Mouse (Mus musculus) embryonic facial prominence, embryonic 14.5 days (tissue): ENCODE data around the gene Nfkbia. TPM values are rescaled to one million over a fixed set of nuclear protein-coding genes. Genes with fewer than 3 reads are reported as not detected.
A peak's percentile ranks its signal among the peaks of the same experiment; 100 is the strongest.

Experiments
- ATAC-seq: fragments of 200-750 bp; cut with Nextera tagmentation; 2 replicates; pipeline ENCODE4 v1.8.0; 2017; ENCODE audit warnings: low read depth, moderate number of reproducible peaks, moderate TSS enrichment
- DNase-seq: peaks from one replicate; pipeline ENCODE4 v3.0.0-alpha.2; 2015; ENCODE audit warnings: low spot score
- H3K27ac ChIP-seq: fragments of 300-500 bp; sonication (generic); replicated peaks from 2 replicates; pipeline ENCODE4 v1.5.1; 2014; ENCODE audit warnings: low read depth, mild to moderate bottlenecking, low read length, moderate library complexity
- H3K27me3 ChIP-seq: fragments of 300-500 bp; sonication (generic); replicated peaks from 2 replicates; pipeline ENCODE4 v1.6.1; 2014; ENCODE audit warnings: low read length; ENCODE audit not compliant: control insufficient read depth, insufficient read depth
- H3K36me3 ChIP-seq: fragments of 300-500 bp; sonication (generic); 2 replicates; pipeline ENCODE4 v1.6.1; 2014; ENCODE audit warnings: low read length, mixed read lengths; ENCODE audit not compliant: control insufficient read depth, insufficient read depth
- H3K4me1 ChIP-seq: fragments of 300-500 bp; sonication (generic); 2 replicates; pipeline ENCODE4 v1.6.1; 2014; ENCODE audit warnings: antibody characterized with exemption, low read length; ENCODE audit not compliant: control insufficient read depth, insufficient read depth
- H3K4me2 ChIP-seq: fragments of 300-500 bp; sonication (generic); 2 replicates; pipeline ENCODE4 v1.6.1; 2014; ENCODE audit warnings: low read depth, mild to moderate bottlenecking, low read length, moderate library complexity, mixed read lengths
- H3K4me3 ChIP-seq: fragments of 300-500 bp; sonication (generic); 2 replicates; pipeline ENCODE4 v1.5.1; 2014; ENCODE audit warnings: low read depth, mild to moderate bottlenecking, low read length
- H3K9ac ChIP-seq: fragments of 300-500 bp; sonication (generic); 2 replicates; pipeline ENCODE4 v1.6.1; 2014; ENCODE audit warnings: low read depth, mild to moderate bottlenecking, low read length, moderate library complexity, mixed read lengths
- H3K9me3 ChIP-seq: fragments of 300-500 bp; sonication (generic); 2 replicates; pipeline ENCODE4 v1.6.1; 2016; ENCODE audit warnings: low read length; ENCODE audit not compliant: control insufficient read depth
- WGBS: fragments of 180-500 bp; shearing (Covaris S2); extraction: QIAGEN DNeasy Blood & Tissue Kit; methylation state at CpG from one replicate; pipeline ENCODE4 v1.1.7; 2014; 5-methylcytosine and 5-hydroxymethylcytosine counted together
- polyA plus RNA-seq: library from polyadenylated mRNA; unstranded; fragments of >200 nt; fragmentation: Nextera tagmentation; extraction: Ambion mirVana; gene quantifications from 2 replicates; pipeline ENCODE4 v1.2.1, GENCODE M21; 2014

The Nfkbia gene
- polyA plus RNA-seq, 1 experiment from 2014 or later = 101 TPM

DNA sequence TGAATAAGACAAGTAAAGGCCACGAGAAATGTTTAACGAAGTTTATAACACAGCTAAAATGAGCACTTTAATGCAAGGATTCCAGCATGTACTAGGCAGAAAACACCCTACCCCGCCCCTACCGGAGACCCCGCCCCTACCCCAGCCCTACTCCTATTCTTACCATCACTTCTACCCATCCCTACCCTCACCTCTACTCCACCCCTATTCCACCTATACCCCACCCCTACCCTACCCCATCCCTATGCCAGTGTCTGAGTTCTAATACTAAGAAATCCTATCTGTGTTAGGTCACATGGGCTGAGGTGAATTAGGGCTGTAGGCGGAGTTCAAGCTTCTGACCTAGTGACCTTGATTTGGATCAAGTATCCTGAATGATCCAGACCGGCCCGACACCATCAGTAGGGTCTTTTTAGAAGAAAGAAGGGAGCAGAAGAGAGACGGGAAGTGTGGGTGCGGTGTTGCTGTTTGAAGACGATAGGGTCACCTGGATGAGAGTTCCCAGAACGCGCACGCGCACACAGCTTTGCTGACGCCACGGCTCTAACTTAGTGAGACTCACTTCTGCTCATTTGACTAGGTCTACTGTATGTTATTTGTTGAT lies 15.0 kb upstream of the Nfkbia start:
- Histone ChIP-seq H3K4me3 (no peak overlapping the region), H3K4me2 (no peak overlapping the region), H3K4me1 (no peaks in the 10 kb centered on the region), H3K9ac (no peak overlapping the region), H3K27me3 (no peaks in the 10 kb centered on the region), H3K9me3 (no peaks in the 10 kb centered on the region), H3K27ac (no peak overlapping the region), H3K36me3 (no peaks in the 10 kb centered on the region)
- ATAC-seq (no peak), DNase-seq (no peak)
- WGBS = 81% methylated on average over 17 of the region's 17 CpGs

DNA sequence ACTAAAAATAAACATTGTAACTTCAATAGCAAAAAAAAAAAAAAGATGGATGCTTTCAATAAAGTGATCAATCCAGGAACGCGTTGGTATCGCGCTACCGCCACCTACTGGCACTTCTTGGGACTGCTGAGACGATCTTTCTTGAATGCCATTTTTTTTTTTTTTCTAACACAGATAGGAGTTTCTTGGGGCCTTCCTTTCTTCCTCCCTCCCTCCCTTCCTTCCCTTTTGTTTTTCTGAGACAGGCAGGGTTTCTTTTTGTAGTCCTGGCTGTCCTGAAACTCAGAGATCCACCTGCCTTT lies 13.5 kb upstream of the Nfkbia start:
- Histone ChIP-seq H3K4me2 (no peak overlapping the region), H3K9ac (no peak overlapping the region), H3K27ac (no peak overlapping the region), H3K4me1 (no peaks in the 10 kb centered on the region), H3K27me3 (no peaks in the 10 kb centered on the region), H3K4me3 (no peak overlapping the region), H3K9me3 (no peaks in the 10 kb centered on the region), H3K36me3 (no peaks in the 10 kb centered on the region)
- WGBS = 0% methylated on average over 6 of the region's 6 CpGs
- DNase-seq (peak; percentile 82), ATAC-seq (no peak)

DNA sequence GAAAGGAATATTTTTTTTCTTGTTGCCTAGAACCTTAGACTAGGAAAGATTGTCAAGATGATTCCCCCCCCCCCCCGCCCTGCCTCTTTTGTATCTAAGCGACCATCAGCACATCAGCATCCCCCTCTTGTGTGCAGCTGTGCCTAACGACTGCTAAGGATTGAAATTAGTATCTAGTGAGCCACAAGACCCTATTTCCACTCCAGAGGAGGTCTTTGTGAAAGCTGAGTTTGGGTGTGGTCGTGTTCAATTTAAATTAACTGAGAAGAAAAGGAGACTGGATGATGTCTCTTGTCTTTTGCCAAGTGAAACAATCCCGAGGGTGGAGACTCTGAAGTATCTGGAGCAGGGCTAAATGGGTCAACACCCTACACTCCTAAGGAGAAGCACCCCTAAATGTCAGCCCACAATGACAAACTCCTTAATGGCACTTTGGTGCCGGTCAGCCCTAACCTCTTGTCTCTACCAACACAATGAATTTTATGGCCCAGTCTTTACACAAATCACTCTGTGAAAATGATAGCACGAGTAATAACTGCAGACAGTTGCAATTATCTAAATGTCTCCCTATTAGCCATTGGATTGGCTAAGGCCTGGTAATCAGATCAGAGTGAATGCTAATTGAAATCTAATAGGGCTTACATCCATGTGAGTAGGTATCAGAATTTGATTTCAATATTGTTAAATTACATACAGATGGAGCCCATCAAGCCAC lies 13.0 kb upstream of the Nfkbia start:
- Histone ChIP-seq H3K27me3 (no peaks in the 10 kb centered on the region), H3K9ac (no peak overlapping the region)
- WGBS = 53% methylated on average over 7 of the region's 7 CpGs

DNA sequence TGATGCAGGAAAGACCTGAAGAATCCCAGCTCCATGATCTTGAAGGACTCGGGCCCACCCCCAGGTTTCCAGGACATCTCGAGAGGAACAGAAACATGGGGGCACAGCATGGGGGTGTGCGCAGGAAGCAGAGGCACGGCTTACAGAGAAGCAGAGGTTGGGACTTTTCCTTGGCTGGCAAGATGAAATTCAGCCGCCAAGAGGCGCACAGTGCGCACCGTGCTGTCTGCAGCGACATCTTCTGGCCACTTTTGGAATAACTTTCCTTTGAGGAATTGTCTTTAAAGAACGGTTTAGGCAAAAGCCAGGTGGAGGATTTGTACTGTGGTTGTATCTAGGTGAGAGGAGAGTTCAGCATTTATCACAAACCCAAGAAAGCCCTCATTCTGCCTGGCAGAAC lies 6.6 kb upstream of the Nfkbia start:
- H3K9ac ChIP-seq = no peak overlapping the region
- no peaks in the 10 kb centered on the region for H3K27me3 ChIP-seq
- no peak overlapping the region for H3K4me3 ChIP-seq
- no peaks in the 10 kb centered on the region for H3K9me3 ChIP-seq
- 2% methylated on average over 10 of the region's 10 CpGs for WGBS
- ATAC-seq = peak; percentile 82
- no peaks in the 10 kb centered on the region for H3K36me3 ChIP-seq
- H3K4me1 ChIP-seq = no peaks in the 10 kb centered on the region
- no peak overlapping the region for H3K27ac ChIP-seq
- H3K4me2 ChIP-seq = peak overlapping the region; percentile 38
- DNase-seq = peak; percentile 84

More for the DNA sequence above, 13.0 kb upstream of the Nfkbia start:
- Histone ChIP-seq H3K9me3 (no peaks in the 10 kb centered on the region), H3K4me1 (no peaks in the 10 kb centered on the region), H3K27ac (no peak overlapping the region), H3K4me3 (no peak overlapping the region), H3K36me3 (no peaks in the 10 kb centered on the region), H3K4me2 (no peak overlapping the region)
- ATAC-seq = peak; percentile 23; the same call in 1 of the 2 replicates
- DNase-seq = peak; percentile 41

DNA sequence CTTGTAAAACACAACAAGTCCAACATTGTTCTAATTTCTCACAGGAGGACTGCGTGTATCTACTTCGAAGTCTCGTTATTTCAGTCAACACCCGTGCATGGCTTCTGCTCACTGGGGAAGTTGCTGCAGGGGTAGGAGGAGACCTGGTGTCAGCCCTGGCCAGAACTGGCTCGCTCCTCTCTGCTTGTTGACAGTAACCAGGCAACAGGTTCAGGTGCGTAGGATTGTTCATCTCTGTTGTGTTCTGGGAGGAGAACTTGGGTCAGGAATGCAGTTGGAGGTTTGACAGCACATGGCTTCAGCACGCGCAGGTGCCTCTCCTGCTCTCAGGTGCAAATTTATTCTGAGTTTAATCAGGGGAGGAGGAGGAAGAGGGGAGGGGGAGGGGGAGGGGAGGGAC lies 5.3 kb upstream of the Nfkbia start:
- H3K4me1 ChIP-seq = peaks cover 10% of the 10 kb centered on the region
- ATAC-seq = no peak
- WGBS = 52% methylated on average over 8 of the region's 8 CpGs

DNA sequence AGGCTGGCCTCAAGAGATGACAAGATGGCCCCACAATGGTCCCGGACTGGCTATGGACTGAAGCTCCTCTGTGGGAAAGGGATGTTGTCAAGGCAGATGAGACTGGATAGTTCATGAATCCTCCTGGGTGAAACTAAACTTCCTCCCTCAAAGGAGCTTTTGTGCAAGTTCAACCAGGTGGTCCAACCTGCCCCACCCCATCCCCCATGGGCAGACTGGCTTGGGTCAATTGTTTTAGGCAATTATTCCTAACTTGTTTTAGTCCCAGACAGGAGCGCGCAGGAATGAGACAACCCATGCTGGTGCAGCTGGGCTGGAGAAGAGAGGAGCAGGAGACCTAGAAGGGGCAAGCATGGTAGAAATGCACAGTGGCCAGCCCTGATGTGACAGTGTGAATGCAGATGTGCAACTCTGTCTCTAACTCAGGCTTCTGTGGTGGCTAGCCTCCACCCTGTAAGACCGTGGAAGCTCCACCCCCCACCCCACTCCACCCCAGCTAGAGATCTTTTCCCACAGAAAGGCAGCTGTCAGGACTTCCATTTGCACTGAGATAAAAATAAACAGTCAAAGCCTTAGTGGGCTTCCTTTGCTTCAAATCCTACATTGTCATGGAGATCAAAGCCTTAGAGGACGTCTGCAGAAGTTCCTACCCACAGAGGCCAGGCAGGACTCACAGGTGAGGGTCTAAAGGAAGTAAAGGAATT lies 3.6 kb upstream of the Nfkbia start:
- H3K27ac ChIP-seq = no peak overlapping the region
- no peaks in the 10 kb centered on the region for H3K9me3 ChIP-seq
- H3K27me3 ChIP-seq = no peaks in the 10 kb centered on the region
- ATAC-seq (no peak), DNase-seq (no peak)
- 62% methylated on average over 5 of the region's 5 CpGs for WGBS
- H3K9ac ChIP-seq = no peak overlapping the region
- no peak overlapping the region for H3K4me3 ChIP-seq
- H3K4me1 ChIP-seq = peaks cover 13% of the 10 kb centered on the region
- no peak overlapping the region for H3K4me2 ChIP-seq
- peaks cover 3% of the 10 kb centered on the region for H3K36me3 ChIP-seq

More for the DNA sequence above, 5.3 kb upstream of the Nfkbia start:
- H3K27ac ChIP-seq = no peak overlapping the region
- no peaks in the 10 kb centered on the region for H3K27me3 ChIP-seq
- no peaks in the 10 kb centered on the region for H3K36me3 ChIP-seq
- H3K9ac ChIP-seq = no peak overlapping the region
- no peak for DNase-seq
- no peak overlapping the region for H3K4me2 ChIP-seq
- H3K4me3 ChIP-seq = no peak overlapping the region
- H3K9me3 ChIP-seq = no peaks in the 10 kb centered on the region

DNA sequence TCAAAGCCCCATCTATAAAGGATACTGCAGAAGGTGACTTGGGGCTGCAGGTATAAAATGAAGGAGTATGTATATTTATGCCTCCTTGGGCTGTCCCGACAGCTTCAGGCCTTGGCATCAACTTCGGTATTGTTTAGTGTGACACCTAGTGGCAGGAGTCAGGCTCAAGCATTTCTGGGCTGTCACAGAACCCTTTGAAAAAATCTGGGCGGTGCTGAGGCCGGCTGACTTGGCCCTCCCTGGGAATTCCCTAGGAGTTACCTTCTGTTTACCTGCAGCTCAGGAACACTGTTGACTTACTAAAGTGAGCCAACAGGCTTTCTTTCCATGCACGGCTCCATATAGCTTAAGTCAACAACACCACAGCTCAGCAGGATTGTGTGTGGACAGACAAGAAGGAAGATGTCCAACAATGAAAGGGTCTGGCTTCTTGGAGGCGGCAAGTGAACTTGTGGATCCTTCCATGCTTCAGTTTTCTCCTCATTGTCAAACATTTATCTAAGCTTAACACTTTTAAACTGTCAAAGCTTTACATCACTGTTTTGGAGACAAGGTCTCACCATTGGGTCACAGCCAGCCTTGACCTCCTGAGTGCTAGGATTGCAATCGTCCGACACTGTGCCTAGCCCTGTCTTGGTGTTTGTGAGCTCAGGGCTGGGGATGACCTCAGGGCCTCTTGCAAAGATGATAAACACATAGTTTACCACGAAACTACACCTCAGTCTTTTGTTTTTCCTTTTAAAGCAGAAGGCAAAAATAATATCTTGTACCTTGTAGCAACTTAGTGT lies 2.9 kb upstream of the Nfkbia start:
- peak; percentile 91 for DNase-seq
- no peak overlapping the region for H3K9ac ChIP-seq
- H3K27ac ChIP-seq = no peak overlapping the region
- peaks cover 10% of the 10 kb centered on the region for H3K36me3 ChIP-seq
- WGBS = 39% methylated on average over 9 of the region's 9 CpGs
- no peak for ATAC-seq
- no peak overlapping the region for H3K4me3 ChIP-seq
- no peaks in the 10 kb centered on the region for H3K27me3 ChIP-seq
- peaks cover 21% of the 10 kb centered on the region for H3K4me1 ChIP-seq
- no peak overlapping the region for H3K4me2 ChIP-seq
- no peaks in the 10 kb centered on the region for H3K9me3 ChIP-seq

DNA sequence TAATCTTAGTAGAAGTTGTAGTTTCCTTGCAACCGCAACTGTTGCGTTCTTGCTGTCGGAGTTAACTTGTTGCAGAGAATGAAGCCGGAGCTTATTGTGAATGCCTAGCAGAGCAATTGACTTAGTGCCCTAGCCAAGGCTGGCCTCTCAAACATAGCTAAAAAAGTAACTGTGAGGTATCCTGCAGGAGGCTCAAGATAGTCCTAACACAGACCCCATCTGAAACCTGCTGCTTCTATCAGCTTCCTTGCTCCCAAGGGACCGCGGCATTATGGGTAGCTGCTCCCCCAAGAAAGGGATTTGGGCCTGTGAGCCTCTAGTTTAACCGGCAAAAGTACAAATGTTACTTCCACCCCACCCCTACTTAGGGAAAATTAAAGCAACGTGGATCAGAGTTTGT lies 934 bp upstream of the Nfkbia start:
- Histone ChIP-seq H3K9me3 (no peaks in the 10 kb centered on the region), H3K36me3 (peaks cover 29% of the 10 kb centered on the region), H3K4me3 (peak overlapping the region; percentile 91), H3K4me1 (peaks cover 23% of the 10 kb centered on the region), H3K27ac (peak overlapping the region; percentile 100), H3K9ac (peak overlapping the region; percentile 98), H3K27me3 (no peaks in the 10 kb centered on the region), H3K4me2 (peak overlapping the region; percentile 63)
- DNase-seq = no peak
- no peak for ATAC-seq
- WGBS = 23% methylated on average over 8 of the region's 8 CpGs
